Mouse (Mus musculus) lung, embryonic 14.5 days (tissue): Measurements from ENCODE around the gene Atp8b5. TPM values are rescaled to one million over a fixed set of nuclear protein-coding genes. Genes with fewer than 3 reads are reported as not detected.

ENCODE experiments used
- ATAC-seq: fragments of 200-750 bp; cut with Nextera tagmentation; 2 replicates; pipeline ENCODE4 v1.8.0; 2017; ENCODE audit warnings: mild to moderate bottlenecking, moderate TSS enrichment, moderate library complexity; ENCODE audit not compliant: insufficient read depth
- DNase-seq: peaks from one replicate; pipeline ENCODE4 v3.0.0-alpha.2; 2015
- H3K27ac ChIP-seq: fragments of 300-500 bp; sonication (generic); 2 replicates; pipeline ENCODE4 v1.5.1; 2014; ENCODE audit warnings: low read depth, mild to moderate bottlenecking, moderate library complexity
- H3K27me3 ChIP-seq: fragments of 300-500 bp; sonication (generic); 2 replicates; pipeline ENCODE4 v1.6.1; 2014; ENCODE audit warnings: low read length, control low read depth; ENCODE audit not compliant: insufficient read depth
- H3K36me3 ChIP-seq: fragments of 300-500 bp; sonication (generic); 2 replicates; pipeline ENCODE4 v1.6.1; 2014; ENCODE audit warnings: control low read depth; ENCODE audit not compliant: insufficient read depth
- H3K4me1 ChIP-seq: fragments of 300-500 bp; sonication (generic); 2 replicates; pipeline ENCODE4 v1.6.1; 2014; ENCODE audit warnings: antibody characterized with exemption, control low read depth; ENCODE audit not compliant: insufficient read depth
- H3K4me2 ChIP-seq: fragments of 300-500 bp; sonication (generic); 2 replicates; pipeline ENCODE4 v1.6.1; 2014; ENCODE audit warnings: mild to moderate bottlenecking
- H3K4me3 ChIP-seq: fragments of 300-500 bp; sonication (generic); 2 replicates; pipeline ENCODE4 v1.5.1; 2014; ENCODE audit warnings: low read depth, low read length
- H3K9ac ChIP-seq: fragments of 300-500 bp; sonication (generic); 2 replicates; pipeline ENCODE4 v1.6.1; 2014
- H3K9me3 ChIP-seq: fragments of 300-500 bp; sonication (generic); 2 replicates; pipeline ENCODE4 v1.6.1; 2016; ENCODE audit warnings: low read depth, low read length, control low read depth
- CTCF ChIP-seq: IDR thresholded peaks from 2 replicates; pipeline ENCODE4 v1.5.1; 2016; ENCODE audit warnings: antibody characterized with exemption, low read depth
- WGBS: fragments of 180-500 bp; shearing (Covaris S2); extraction: QIAGEN DNeasy Blood & Tissue Kit; methylation state at CpG from one replicate; pipeline ENCODE4 v1.1.7; 2014; 5-methylcytosine and 5-hydroxymethylcytosine counted together
- polyA plus RNA-seq: library from polyadenylated mRNA; unstranded; fragments of >200 nt; fragmentation: Nextera tagmentation; extraction: Ambion mirVana; gene quantifications from 2 replicates; pipeline ENCODE4 v1.2.1, GENCODE M21; 2014

Atp8b5 gene
- polyA plus RNA-seq, 1 experiment from 2014 or later, result 0.42 TPM

DNA sequence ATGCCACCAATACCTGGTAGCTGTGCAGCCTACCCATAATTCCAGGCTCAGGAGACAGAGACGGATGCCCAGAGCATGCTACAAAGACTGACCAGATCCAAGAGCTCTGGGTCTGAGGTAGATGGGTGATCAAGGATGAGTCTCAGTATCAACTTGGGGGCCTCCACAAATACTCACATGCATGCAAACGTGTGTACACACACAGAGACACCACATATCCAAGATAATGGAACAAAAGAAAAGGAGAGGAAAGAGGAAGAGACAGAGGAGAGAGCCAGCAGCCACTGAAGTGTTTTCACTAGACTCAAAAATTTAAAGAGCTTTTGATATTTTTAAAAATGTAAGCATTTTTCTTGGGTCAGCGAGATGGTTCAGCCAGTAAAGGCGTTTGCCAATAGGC lies 151.5 kb downstream of the Atp8b5 start:
- H3K9me3 ChIP-seq, result no peaks in the 10 kb centered on the region
- peak overlapping the region; percentile 36; the same call in 1 of the 2 replicates for H3K27ac ChIP-seq
- WGBS, result 59% methylated on average over 4 of the region's 4 CpGs
- TF ChIP-seq CTCF, result no peak
- no peak for ATAC-seq
- H3K27me3 ChIP-seq, result no peaks in the 10 kb centered on the region
- peaks cover 53% of the 10 kb centered on the region for H3K36me3 ChIP-seq
- no peak overlapping the region for H3K4me2 ChIP-seq
- H3K4me1 ChIP-seq, result peaks cover 3% of the 10 kb centered on the region; the same call in 1 of the 2 replicates
- H3K9ac ChIP-seq, result no peak overlapping the region
- no peak for DNase-seq
- no peak overlapping the region for H3K4me3 ChIP-seq

DNA sequence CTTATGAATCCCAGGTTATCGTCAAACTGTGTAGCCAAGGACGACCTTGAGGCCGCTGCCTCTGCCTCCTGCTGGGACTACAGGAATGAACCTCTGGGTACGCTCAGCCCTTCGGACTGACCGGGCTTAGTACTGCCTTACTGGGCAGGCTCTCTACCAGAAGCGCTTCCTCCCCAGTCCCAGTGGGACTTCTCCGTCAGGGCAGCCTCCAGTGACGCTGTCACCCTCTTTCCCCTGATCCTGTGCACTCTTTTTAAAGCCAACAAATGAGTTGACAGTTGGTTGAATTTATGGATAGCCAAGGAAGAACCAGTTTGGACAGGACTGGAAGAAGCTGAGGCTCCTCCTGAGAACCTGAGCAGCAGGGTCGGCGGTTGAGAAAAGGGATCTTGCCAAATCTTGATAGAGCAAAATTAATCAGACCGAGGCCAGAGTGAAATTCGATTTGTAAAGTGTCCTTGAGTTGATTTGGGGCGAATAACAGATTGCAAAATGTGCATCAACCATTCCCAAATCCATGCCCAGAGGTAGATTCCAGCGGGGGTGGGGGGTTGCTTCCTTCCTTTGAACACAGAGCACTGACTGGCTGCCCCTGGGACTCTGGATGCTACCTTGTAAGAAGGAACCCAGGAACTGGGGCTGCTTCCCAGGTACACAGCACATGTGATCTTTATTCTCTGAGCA lies 152.2 kb downstream of the Atp8b5 start:
- 62% methylated on average over 15 of the region's 15 CpGs for WGBS
- Histone ChIP-seq H3K9me3 (no peaks in the 10 kb centered on the region), H3K36me3 (peaks cover 60% of the 10 kb centered on the region), H3K4me3 (no peak overlapping the region), H3K27me3 (no peaks in the 10 kb centered on the region), H3K4me2 (no peak overlapping the region), H3K9ac (no peak overlapping the region; the same call in 1 of the 2 replicates), H3K4me1 (peaks cover 3% of the 10 kb centered on the region; the same call in 1 of the 2 replicates), H3K27ac (no peak overlapping the region)
- DNase-seq (no peak), ATAC-seq (no peak)
- no peak for TF ChIP-seq CTCF

DNA sequence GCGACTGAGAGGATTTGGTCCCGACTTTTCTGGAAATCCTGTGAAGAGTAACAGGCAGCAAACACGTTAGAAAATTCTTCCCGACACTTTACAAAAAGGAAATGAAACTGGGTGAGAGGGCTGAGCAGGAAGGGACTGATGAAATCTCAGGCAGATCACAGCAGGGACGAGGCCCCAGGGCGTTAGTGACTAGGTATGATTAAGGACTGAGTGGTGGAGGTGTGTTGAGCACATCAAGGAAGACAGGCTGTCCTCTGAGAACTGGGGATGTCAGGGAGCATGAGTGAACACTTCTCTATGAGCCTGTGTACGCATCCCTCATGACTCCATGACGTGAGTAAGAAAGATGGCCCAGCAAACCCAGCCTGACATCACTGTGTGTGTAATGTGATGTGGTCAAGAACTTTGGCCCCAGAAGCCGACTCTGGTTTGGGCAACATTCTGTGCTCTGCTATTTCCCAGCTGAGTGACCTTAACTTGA lies 152.9 kb downstream of the Atp8b5 start:
- no peak overlapping the region for H3K9ac ChIP-seq
- H3K4me1 ChIP-seq, result peaks cover 3% of the 10 kb centered on the region; the same call in 1 of the 2 replicates
- H3K36me3 ChIP-seq, result peaks cover 64% of the 10 kb centered on the region
- H3K9me3 ChIP-seq, result no peaks in the 10 kb centered on the region
- no peak for TF ChIP-seq CTCF
- no peak overlapping the region for H3K27ac ChIP-seq
- no peak overlapping the region for H3K4me3 ChIP-seq
- 0 out of 2 replicates have a peak, but pooled peaks cover 1% of the 10 kb centered on the region for H3K27me3 ChIP-seq
- ATAC-seq (0 out of 2 replicates have a peak, but pooled peaks have one; percentile 12), DNase-seq (no peak)
- WGBS, result 54% methylated on average over 9 of the region's 9 CpGs
- no peak overlapping the region for H3K4me2 ChIP-seq

DNA sequence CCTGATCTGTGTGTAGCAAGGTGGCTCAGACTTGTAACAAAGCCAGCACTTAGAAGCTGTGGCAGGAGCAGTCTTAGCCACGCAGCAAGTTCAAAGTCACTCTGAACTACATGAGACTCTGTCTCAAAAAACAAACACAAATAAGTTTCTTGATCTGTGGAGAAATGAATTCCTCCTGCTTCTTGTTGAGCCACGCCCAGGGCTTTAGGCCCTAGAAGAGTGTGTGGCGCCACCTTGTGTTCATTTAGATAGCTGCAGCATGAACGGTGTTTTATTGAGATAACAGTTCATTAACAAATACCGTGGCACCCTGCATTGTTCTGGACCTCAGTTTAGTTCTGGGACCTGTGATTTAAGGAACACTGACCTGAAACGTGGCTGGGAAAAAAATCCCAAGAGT lies 153.3 kb downstream of the Atp8b5 start:
- ATAC-seq (peak; percentile 28; the same call in 1 of the 2 replicates), DNase-seq (peak; percentile 96)
- Histone ChIP-seq H3K4me1 (peaks cover 3% of the 10 kb centered on the region; the same call in 1 of the 2 replicates), H3K4me3 (no peak overlapping the region), H3K4me2 (no peak overlapping the region), H3K36me3 (peaks cover 64% of the 10 kb centered on the region), H3K27ac (no peak overlapping the region), H3K9ac (no peak overlapping the region), H3K9me3 (no peaks in the 10 kb centered on the region), H3K27me3 (0 out of 2 replicates have a peak, but pooled peaks cover 6% of the 10 kb centered on the region)
- peak; percentile 96 for TF ChIP-seq CTCF
- WGBS, result 2% methylated on average over 6 of the region's 6 CpGs

DNA sequence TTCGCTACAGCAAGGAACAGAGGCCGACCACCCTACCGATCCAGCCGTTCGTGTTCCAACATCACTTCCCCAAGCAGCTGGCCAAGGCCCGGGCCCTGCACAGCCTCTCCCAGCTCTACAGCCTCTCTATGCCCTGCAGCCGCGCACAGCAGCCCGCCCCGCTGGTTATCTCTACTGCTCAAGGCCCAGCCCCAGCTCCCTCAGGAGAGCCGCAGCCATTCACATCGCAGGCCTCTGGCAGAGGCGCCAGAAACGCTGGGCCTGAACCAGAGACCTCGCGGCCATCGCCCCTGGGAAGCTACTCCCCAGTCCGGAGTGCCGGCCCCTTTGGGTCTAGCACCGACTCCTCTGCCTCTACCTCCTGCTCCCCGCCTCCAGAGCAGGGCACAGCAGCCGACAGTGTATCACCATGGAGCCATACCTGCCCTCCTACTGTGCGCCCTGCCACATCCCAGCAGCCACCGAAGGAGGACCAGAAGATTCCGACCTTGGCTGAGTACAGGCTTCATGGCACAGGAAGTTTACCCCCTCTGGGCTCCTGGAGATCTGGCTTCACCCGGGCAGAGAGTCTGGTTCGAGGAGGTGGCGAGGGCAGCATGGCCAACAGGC lies 154.8 kb downstream of the Atp8b5 start:
- Histone ChIP-seq H3K27ac (no peak overlapping the region), H3K9ac (no peak overlapping the region), H3K4me2 (no peak overlapping the region), H3K4me3 (no peak overlapping the region), H3K27me3 (peaks cover 15% of the 10 kb centered on the region), H3K36me3 (peaks cover 63% of the 10 kb centered on the region), H3K4me1 (peaks cover 3% of the 10 kb centered on the region; the same call in 1 of the 2 replicates), H3K9me3 (no peaks in the 10 kb centered on the region)
- ATAC-seq (no peak), DNase-seq (no peak)
- TF ChIP-seq CTCF, result no peak
- WGBS, result 77% methylated on average over 28 of the region's 28 CpGs

Other genes starting within 250 kb of the Atp8b5 start
- gene Pigo, start 241.3 kb upstream of the Atp8b5 start, polyA plus RNA-seq, result 19.2 and 21.4 TPM in 2 replicates
- 331 and 340 TPM in 2 replicates for gene Stoml2, start 235.4 kb upstream of the Atp8b5 start, polyA plus RNA-seq
- 7.1 and 7.8 TPM in 2 replicates for gene Fam214b, start 220.9 kb upstream of the Atp8b5 start, polyA plus RNA-seq
- gene Unc13b, start 208.2 kb upstream of the Atp8b5 start, polyA plus RNA-seq, result 7.6 and 8.2 TPM in 2 replicates
- gene Rusc2, start 114.8 kb downstream of the Atp8b5 start, polyA plus RNA-seq, result 5.0 and 5.8 TPM in 2 replicates
- 0.32 and 0.34 TPM in 2 replicates for gene Fam166b, start 162.0 kb downstream of the Atp8b5 start, polyA plus RNA-seq
- 12.6 and 15.9 TPM in 2 replicates for gene Tesk1, start 174.8 kb downstream of the Atp8b5 start, polyA plus RNA-seq
- 3.2 TPM in 2 replicates for gene Cd72, start 187.5 kb downstream of the Atp8b5 start, polyA plus RNA-seq
- not detected in 2 replicates for gene Sit1, start 216.6 kb downstream of the Atp8b5 start, polyA plus RNA-seq
- gene Ccdc107, start 225.7 kb downstream of the Atp8b5 start, polyA plus RNA-seq, result 61.4 and 70.8 TPM in 2 replicates
- 42.5 and 51.8 TPM in 2 replicates for gene Arhgef39, start 232.5 kb downstream of the Atp8b5 start, polyA plus RNA-seq
- 3.7 and 4.5 TPM in 2 replicates for gene Car9, start 239.8 kb downstream of the Atp8b5 start, polyA plus RNA-seq